Mouse (Mus musculus): ENCODE measurements around the gene Glrx5.

Gene Glrx5

GRCm38 (mm10) chr12:105066523-105066922 is 34.0 kb downstream of the Glrx5 start:
- in situ Hi-C loops (cut with MboI, MseI) = no loop called here

DNA sequence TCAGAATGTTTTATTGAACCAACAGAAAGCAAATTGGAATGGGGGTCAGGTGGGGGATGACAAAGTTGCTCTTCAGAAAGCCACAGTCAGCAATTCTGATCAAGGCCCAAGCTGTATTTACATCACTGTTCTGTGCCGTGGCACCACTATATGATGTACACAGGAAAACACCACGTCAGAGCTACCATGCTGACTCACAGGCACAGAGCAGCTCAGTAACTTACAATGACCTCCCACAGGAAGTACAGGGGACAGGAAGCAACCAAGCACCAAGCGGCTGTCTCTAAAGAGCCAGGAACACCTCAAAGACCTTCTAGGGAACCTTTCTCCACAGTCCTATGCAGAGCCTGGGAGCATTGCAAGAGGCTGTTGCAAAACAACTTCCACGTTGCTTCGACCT is 36.4 kb downstream of the Glrx5 start:
- in situ Hi-C loops (cut with MboI, MseI) = no loop called here

DNA sequence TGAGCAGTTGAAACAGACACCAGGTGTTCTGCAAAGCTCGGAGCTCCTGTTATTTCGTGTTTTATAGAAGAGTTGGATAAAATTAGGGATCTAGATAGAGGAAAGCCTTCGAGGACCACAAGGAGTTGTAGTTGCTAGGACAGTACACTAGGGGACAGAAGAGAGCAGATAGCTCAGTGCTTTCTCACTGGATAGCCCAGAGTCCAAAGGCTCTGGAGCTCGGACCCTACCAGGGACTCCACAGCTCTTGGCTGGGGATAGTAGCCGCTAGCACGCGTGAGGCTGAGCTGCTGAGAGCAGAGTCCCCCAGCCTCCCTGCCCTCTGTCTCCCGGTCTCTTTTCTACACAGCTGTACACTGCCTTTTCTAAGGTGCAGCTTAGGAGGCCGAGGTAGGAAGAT is 41.2 kb downstream of the Glrx5 start:
- in situ Hi-C loops (cut with MboI, MseI) = no loop called here

GRCm38 (mm10) chr12:105075496-105075895 is 43.0 kb downstream of the Glrx5 start:
- in situ Hi-C loops (cut with MboI, MseI) = no loop called here

DNA sequence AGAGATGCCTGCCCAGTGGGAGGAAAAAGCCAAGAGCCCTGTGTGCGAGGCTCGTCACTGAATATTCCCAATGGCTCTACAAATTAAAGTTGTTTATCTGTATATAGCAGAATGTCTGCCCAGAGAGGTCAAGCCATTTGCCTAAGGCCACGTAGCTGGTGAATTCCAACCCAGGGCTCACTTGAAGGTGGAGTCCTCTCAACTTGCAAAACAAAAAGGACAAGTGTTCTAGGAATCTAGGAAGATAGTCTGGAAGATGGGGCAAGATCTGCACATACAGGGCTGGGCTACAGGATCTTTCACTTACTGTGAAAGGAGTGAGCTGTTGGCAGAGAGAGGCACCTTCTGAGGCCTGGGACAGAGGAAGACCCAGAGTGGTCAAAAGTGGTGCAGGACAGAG is 44.0 kb downstream of the Glrx5 start:
- in situ Hi-C loops (cut with MboI, MseI) = no loop called here

- in situ Hi-C loops (cut with MboI, MseI) = no loop called here
Measured at GRCm38 (mm10) chr12:105077232-105077631, 44.7 kb downstream of the Glrx5 start.

GRCm38 (mm10) chr12:105084171-105084570 is 51.7 kb downstream of the Glrx5 start:
- in situ Hi-C loops (cut with MboI, MseI) = no loop called here

DNA sequence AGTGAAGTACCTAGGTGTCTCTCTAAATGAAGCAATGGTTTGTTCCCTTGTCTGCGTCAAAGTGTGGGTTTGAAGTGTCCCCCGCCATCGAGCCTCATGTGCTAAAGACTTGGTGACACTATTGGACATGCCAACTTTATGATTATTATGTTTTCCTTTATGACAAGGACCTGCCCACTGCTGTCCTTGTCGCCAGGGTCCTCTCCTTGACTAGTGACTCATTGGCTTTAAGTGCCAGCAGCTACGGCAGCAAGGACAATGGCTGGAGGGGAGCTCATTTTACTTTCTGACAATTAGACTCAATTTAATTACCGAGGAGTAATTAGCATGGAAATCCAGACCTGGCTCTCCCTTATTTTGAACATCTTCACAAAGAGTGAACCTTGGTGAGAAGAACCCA is 52.3 kb downstream of the Glrx5 start:
- in situ Hi-C loops (cut with MboI, MseI) = no loop called here

DNA sequence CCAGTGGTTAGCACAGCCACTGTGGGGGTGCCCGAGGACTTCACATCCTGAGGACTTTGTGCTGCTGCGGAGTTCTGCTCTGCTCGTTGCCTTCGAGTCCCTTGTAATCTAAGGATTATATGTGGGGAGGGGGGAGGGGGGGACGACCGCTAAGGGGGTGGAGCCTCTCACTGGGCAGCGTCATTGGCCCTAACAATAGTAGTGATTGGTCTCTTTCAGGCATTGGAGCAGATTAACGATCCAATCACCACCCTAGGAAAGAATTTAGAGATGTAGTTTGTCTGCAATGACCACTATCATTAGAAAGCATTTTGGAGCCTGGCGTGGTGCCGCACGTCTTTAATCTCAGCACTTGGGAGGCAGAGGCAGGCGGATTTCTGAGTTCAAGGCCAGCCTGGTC is 52.8 kb downstream of the Glrx5 start:
- in situ Hi-C loops (cut with MboI, MseI) = no loop called here

DNA sequence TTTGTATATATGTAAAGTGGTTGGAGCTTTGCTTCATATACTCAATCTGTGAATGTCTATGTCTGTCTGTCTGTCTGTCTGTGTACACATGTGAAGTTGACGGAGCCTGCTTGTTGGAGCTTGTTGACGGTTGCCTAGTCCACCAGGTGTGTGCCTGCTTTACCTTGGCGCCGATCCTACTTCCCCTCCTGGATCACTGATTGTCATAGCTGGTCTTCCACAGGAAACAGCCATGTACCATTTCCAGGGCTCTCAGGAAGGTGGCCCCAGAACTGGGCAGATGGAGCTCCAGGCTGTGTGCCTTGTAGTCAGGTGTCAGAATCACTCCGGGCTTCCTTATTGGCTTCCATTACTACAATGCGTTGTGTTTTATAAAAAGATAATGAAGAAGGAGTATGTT is 54.3 kb downstream of the Glrx5 start:
- in situ Hi-C loops (cut with MboI, MseI) = no loop called here

GRCm38 (mm10) chr12:105087353-105087752 is 54.9 kb downstream of the Glrx5 start:
- in situ Hi-C loops (cut with MboI, MseI) = no loop called here

GRCm38 (mm10) chr12:105089231-105089630 is 56.7 kb downstream of the Glrx5 start:
- in situ Hi-C loops (cut with MboI, MseI) = no loop called here

GRCm38 (mm10) chr12:105091604-105092003 is 59.1 kb downstream of the Glrx5 start:
- in situ Hi-C loops (cut with MboI, MseI) = no loop called here

All from T-helper 2 cell (primary cell).